Mouse (Mus musculus): Measurements from ENCODE around the gene Filip1l.
A peak's percentile ranks its signal among the peaks of the same experiment; 100 is the strongest.

The Filip1l gene

GRCm38 (mm10) chr16:57570789-57571311 is 218.0 kb downstream of the Filip1l start:
- no peak for DNase-seq (ENCODE audit: low spot score)

DNA sequence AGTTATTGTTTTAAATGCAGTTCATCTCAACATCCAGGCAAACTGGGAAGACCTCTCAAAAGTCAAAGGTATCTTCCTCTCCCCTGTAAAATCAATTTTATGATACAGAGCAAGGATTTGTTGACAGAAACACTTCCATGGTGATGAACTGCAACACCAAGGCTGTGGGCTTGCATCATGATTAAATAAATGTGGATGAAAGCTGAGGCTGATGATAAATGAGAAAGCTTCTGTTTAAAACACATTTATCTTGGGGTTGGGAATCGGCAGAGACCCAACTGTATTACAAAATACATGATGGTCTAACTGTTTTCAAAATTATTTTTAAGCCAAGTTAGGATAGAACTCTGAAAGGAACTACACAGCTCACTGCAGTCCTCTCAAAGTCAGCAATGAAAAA is 220.9 kb downstream of the Filip1l start:
- DNase-seq (ENCODE audit: low spot score): no peak

GRCm38 (mm10) chr16:57575764-57576388 is 223.0 kb downstream of the Filip1l start:
- DNase-seq (ENCODE audit: low spot score): no peak

GRCm38 (mm10) chr16:57577519-57577918 is 224.6 kb downstream of the Filip1l start:
- DNase-seq (ENCODE audit: low spot score): no peak

DNA sequence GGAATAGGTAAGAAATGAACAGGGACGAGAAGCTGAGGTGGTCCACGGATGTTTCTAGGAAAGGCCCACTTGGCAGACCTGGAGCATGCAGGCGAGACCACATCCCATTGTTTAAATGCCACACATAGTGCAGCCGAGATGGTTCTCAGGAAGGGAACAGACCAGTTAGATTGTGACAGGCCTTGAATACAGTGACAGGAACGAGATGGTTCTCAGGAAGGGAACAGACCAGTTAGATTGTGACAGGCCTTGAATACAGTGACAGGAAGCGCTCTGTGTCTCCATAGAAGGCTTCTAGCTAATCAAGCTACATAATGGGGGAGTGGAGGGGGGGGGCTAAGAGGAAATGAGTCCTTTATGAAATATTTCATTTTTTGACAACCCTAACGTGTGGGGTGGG is 227.1 kb downstream of the Filip1l start:
- no peak for DNase-seq (ENCODE audit: low spot score)

DNA sequence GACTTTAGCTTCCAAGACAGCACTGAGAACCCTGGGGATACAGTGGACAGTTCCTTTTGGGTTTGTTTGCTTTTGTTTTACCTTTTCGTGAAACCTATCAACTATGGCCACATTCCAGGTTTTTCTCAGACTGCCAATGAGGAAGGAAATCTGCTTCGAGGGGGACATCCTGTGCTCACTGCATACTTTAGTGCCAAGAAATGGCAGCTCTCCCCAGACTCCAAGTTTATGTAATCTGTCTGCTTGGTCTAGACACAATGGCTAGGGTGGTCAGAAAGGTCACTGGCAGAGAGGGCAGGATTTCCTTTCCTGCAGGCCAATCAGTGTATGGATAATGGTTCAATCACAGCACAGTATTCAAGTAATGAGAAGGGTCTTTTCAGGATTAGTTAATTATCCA is 229.1 kb downstream of the Filip1l start:
- DNase-seq (ENCODE audit: low spot score): no peak

DNA sequence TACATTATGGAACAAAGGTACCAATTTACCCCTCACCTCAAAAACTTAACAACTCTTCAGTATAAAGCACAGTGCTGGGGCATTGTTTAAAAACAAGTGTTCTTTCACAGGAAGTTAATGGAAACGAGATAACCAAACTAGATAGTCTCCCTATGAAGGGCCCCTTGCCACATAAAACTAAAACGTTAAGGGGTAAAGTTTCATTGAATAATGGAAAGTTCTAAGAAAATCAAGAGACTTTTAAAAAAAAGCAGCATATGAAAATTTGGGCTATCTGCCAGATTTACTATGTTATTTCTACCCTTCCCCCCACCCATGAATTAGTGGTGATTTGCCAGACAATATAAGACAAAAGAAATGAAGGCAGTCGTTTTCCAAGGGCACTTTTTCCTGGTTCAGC is 232.3 kb downstream of the Filip1l start:
- DNase-seq (ENCODE audit: low spot score): no peak

- peak; percentile 71 for DNase-seq (ENCODE audit: low spot score)
Observed at GRCm38 (mm10) chr16:57593422-57594157, 240.7 kb downstream of the Filip1l start.

- no peak for DNase-seq (ENCODE audit: low spot score)
Observed at GRCm38 (mm10) chr16:57597295-57597957, 244.5 kb downstream of the Filip1l start.

DNA sequence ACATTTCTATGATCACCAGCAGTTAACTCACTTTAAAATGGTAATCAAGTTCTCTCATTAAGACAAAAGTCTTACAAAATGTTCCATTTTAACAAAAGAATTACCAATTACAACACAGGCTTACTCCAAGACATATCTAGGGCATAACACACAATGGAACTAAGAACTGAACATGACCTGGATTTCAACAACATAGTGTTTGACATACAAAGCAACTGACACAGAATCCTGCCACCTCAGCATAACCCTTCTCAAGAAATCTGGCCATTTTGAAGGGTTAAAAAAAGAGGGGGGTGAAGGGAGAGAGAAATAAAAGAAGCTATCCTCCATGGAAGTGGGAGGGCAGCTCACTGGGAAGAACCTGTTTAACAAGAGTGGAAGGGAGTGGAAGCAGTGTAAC is 248.1 kb downstream of the Filip1l start:
- DNase-seq (ENCODE audit: low spot score): no peak

GRCm38 (mm10) chr16:57606444-57607227 is 253.7 kb downstream of the Filip1l start, which contains the start of gene Cmss1:
Gene Cmss1, minus strand, starts transcription at chr16:57606864.
- peak; percentile 89 for DNase-seq (ENCODE audit: low spot score)

- DNase-seq (ENCODE audit: low spot score): peak; percentile 20
Observed at GRCm38 (mm10) chr16:57611768-57612167, 258.9 kb downstream of the Filip1l start.
